Mouse (Mus musculus) spleen, adult 2 months (tissue): ENCODE measurements at regions not wholly inside any gene's neighbourhood (a gene's known extent, or its start where the extent isn't known, plus 50 kb on each side); places are given as distances from the start of the nearest gene placed in this dataset.

Experiments
- CTCF ChIP-seq: fragments of 200-500 bp; IDR thresholded peaks from 2 replicates; pipeline ENCODE4 v1.5.1; 2011; ENCODE audit warnings: mild to moderate bottlenecking, inconsistent platforms; ENCODE audit not compliant: insufficient read depth, insufficient read length, insufficient replicate concordance; ENCODE audit errors: extremely low read depth
- POLR2A ChIP-seq: fragments of 200-500 bp; IDR thresholded peaks from 2 replicates; pipeline ENCODE4 v1.6.1; 2011; ENCODE audit warnings: low read depth, low read length, inconsistent platforms

GRCm38 (mm10) chr16:55738741-55739140 is 100.0 kb downstream of the Nfkbiz start:
- TF ChIP-seq POLR2A (no peak), CTCF (no peak)
